Mouse (Mus musculus) layer of hippocampus, postnatal 10 days (tissue): ENCODE results near the gene Olfr1138. TPM values are rescaled to one million over a fixed set of nuclear protein-coding genes. Genes with fewer than 3 reads are reported as not detected.

Experiments
- DNase-seq, 2 experiments: peaks; one replicate each; pipeline ENCODE4 v3.0.0; 2021; ENCODE audit warnings: low spot score in 2 of 2
- long read RNA-seq: library from polyadenylated mRNA; stranded (forward); transcript quantifications from one replicate; pipeline ENCODE4 v2.0.0, GENCODE M21; 2023
- total RNA-seq, 2 experiments: library from RNA; stranded (reverse); gene quantifications; 2 replicates each; pipeline ENCODE4 v1.2.3; 2021

The Olfr1138 gene
- total RNA-seq: not detected
- long read RNA-seq: 0 reads

DNA sequence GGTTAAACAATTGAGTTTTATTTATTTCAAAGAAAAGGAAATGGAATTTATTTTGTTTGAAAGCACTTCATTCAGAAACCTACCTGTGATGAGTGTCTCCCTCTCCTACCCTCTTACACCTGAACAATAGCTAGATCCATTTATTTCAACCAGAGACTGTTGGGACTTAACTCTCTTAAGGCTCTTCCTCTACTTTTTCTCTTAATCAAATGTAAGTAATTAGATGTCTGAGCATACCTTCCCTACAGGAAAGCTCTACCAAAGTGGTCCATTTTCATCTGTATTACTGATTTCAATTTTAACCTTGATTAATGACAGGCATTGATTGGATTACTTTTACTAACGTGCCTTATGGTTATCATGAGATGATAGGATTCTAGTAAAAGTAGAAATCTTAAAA, at the start of gene Olfr1138:
Gene Olfr1138, minus strand, starts transcription at position 101 of the 400 bp plus-strand sequence.
- DNase-seq: no peak

DNA sequence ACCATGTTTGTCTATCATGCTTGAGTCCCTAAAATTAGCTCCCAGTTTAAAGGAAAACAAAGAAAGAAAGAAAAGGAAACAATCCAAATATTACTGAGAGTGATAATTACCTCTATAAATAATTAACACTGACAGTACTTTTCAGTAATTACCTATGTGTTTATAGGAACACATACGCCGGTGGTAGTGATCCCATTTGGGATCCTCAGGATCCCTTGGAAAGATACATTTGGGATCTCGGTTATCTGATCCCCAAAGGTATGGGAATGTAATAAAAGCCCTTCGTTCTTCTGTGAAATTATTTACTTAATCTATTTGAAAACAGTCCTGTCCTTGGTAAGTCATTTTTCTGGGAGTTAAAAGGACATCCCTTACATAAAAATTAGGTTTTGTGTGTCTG, 39.4 kb upstream of the Olfr1138 start, which contains the start of gene Olfr152:
Gene Olfr152, plus strand, starts transcription at position 301 of the 400 bp plus-strand sequence.
- DNase-seq: no peak

DNA sequence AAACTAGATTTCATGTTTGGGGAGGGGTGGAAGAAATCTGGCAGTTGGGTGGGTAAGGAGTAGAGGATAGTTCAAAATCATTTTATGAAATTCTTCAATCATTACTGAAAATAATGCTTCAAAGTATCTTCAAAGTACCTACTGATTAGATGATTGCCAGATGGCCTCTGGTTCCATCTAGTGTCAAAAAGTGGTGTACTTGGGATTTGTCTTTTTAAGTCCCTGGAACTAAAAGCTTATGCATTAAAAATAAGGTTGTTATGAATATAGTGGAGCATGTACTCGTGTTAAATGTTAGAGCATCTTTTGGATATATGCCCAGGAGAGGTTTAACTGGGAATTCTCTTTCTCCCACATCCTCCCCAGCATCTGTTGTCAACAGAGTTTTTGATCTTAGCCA, 36.4 kb upstream of the Olfr1138 start:
- no peak for DNase-seq

DNA sequence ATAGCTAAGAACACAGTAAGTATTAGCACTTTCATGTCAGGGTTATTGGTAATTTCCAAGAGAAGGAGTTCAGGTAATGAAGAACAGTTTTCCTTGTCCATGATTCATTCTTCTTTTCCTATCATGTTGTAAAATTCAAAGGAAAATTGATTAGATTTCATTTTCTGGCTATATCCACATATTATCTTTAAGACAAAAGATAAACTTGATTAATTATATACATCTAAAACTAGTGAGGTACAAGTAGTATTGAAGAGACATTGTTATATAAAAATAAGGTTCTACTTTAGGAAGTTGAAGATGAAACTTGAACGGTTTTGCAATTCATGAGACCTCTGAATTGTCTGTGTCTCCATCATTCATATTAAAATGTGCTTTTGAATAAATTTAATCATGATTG, 14.1 kb upstream of the Olfr1138 start, which contains the start of gene Olfr1141:
Gene Olfr1141, minus strand, starts transcription at position 101 of the 400 bp plus-strand sequence.
- no peak for DNase-seq

DNA sequence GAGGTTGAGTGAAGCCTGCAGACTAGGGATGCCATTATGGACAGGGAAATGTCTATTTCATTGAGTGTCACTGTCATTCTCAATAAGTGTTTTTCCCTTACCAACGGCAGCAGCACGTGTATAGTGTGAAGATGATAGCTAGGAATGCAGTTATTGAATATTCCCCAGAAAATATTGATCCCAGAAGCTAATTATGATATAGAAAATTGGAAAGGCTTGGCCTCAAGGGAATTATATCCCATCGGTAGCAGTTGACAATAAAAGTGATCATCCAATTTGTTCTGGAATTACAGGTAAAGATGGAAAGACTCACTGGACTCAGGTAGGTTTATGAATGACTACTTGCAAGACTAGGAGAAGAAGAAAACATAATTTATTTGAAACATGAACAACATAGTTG, 3.7 kb upstream of the Olfr1138 start, which contains the start of gene Olfr1140:
Gene Olfr1140, plus strand, starts transcription at position 301 of the 400 bp plus-strand sequence.
- no peak for DNase-seq

DNA sequence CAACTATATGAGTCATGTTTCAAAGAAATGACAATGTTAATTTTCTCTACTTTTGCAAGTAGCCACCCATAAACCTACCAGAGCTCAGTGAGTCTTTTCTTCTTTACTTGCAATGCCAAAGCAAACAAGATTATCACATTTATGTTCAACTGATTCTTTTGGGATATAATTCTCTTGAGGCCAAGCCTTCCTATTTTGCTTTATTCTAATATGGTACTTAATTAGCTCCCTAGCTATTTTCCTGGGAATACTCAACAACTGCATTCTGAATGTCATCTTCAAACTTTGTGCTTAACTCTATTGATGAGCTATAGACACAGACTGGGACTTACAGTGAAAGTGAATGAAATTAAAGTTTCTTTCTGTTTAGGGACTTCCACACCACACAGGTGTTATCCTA, 26.7 kb downstream of the Olfr1138 start, which contains the start of gene Olfr1137:
Gene Olfr1137, minus strand, starts transcription at position 101 of the 400 bp plus-strand sequence.
- no peak for DNase-seq

DNA sequence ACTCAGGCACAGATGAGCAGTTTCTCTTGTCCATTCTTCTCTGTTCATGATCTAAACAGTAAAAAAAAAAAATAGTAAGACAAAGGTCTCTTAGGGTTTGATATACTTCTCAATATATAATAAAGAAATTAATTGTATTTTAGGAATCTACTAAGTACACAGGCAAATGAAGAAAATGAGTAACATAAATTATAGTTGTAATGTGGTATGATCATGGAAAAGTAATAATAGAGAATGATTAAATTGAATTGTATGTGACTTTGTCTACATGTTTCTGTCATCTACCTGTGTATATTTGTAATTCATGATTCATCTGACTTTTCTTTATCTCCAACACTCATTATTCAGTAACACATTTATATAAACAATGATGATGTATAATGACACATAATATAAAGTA, 45.9 kb downstream of the Olfr1138 start, which contains the start of gene Olfr1136:
Gene Olfr1136, minus strand, starts transcription at position 101 of the 400 bp plus-strand sequence.
- no peak for DNase-seq

Other genes starting within 250 kb of the Olfr1138 start
- not detected for gene Pramel7, start 242.9 kb downstream of the Olfr1138 start, total RNA-seq
- not detected for gene Pramel6, start 233.4 kb downstream of the Olfr1138 start, total RNA-seq
- not detected for gene Olfr153, start 208.2 kb downstream of the Olfr1138 start, total RNA-seq
- gene Olfr1128, start 194.4 kb downstream of the Olfr1138 start, total RNA-seq: not detected
- gene Olfr1129, start 166.1 kb downstream of the Olfr1138 start, total RNA-seq: not detected
- not detected for gene Olfr1130, start 133.8 kb downstream of the Olfr1138 start, total RNA-seq
- gene Olfr1131, start 112.9 kb downstream of the Olfr1138 start, total RNA-seq: not detected
- not detected for gene Olfr1132, start 102.4 kb downstream of the Olfr1138 start, total RNA-seq
- not detected for gene Olfr1133, start 92.6 kb downstream of the Olfr1138 start, total RNA-seq
- gene Olfr1134, start 81.5 kb downstream of the Olfr1138 start, total RNA-seq: not detected
- gene Olfr1135, start 66.3 kb downstream of the Olfr1138 start, total RNA-seq: not detected
- not detected for gene Olfr1136, start 46.0 kb downstream of the Olfr1138 start, total RNA-seq
- gene Olfr1137, start 26.8 kb downstream of the Olfr1138 start, total RNA-seq: not detected
- gene Olfr1140, start 3.8 kb upstream of the Olfr1138 start, total RNA-seq: not detected
- gene Olfr1141, start 14.0 kb upstream of the Olfr1138 start, total RNA-seq: not detected
- gene Olfr152, start 39.5 kb upstream of the Olfr1138 start, total RNA-seq: not detected
- not detected for gene Olfr1143, start 60.6 kb upstream of the Olfr1138 start, total RNA-seq
- not detected for gene Olfr1145, start 69.8 kb upstream of the Olfr1138 start, total RNA-seq
- gene Olfr1148, start 90.6 kb upstream of the Olfr1138 start, total RNA-seq: not detected
- not detected for gene Olfr1150-ps1, start 104.0 kb upstream of the Olfr1138 start, total RNA-seq
- gene Olfr1151, start 115.9 kb upstream of the Olfr1138 start, total RNA-seq: not detected
- gene Olfr1152, start 126.5 kb upstream of the Olfr1138 start, total RNA-seq: under 1 TPM in 1 of 2 experiments, not detected in 1; 0.04 TPM
- not detected for gene Olfr1153, start 155.0 kb upstream of the Olfr1138 start, total RNA-seq
- gene Olfr1154, start 165.2 kb upstream of the Olfr1138 start, total RNA-seq: not detected
- not detected for gene Olfr1155, start 205.2 kb upstream of the Olfr1138 start, total RNA-seq
- not detected for gene Olfr1156, start 213.1 kb upstream of the Olfr1138 start, total RNA-seq
- gene Olfr1157, start 228.3 kb upstream of the Olfr1138 start, total RNA-seq: not detected
- gene Olfr74, start 234.7 kb upstream of the Olfr1138 start, total RNA-seq: not detected